Comparison of ENCODE assay signal across 8 mouse cellular contexts in genomic region chr9:106199535-106200272, GRCm38 (mm10). TPM values are rescaled to one million over a fixed set of nuclear protein-coding genes. Genes with fewer than 3 reads are reported as not detected.
DNase-seq lines count a peak whose midpoint lies in the region; ATAC-seq and TF ChIP-seq lines count a peak whose summit lies in the region.

Gene Ppm1m (minus strand): TSS chr9:106199746.

- peaks cover 14% of the 10 kb centered on the region for H3K36me3 ChIP-seq in spleen, adult 2 months (ENCODE audit: control insufficient read depth, insufficient read depth, low read length)
- H3K36me3 ChIP-seq in embryonic facial prominence, embryonic 10.5 days (replicated peaks): peaks cover 30% of the 10 kb centered on the region
- H3K36me3 ChIP-seq in limb, embryonic 13.5 days: peaks cover 26% of the 10 kb centered on the region
- H3K36me3 ChIP-seq in splenic B cell, adult 2 months (ENCODE audit: control insufficient read depth, insufficient read depth, low read length, poor library complexity, severe bottlenecking): no peaks in the 10 kb centered on the region; the same call in none of the 2 replicates

- peak within 1 kb of the TSS; percentile 73 for H3K4me3 ChIP-seq in spleen, adult 2 months (ENCODE audit: extremely low read depth, insufficient read depth, insufficient read length)
- H3K4me3 ChIP-seq in embryonic facial prominence, embryonic 10.5 days: peak within 1 kb of the TSS; percentile 84
- H3K4me3 ChIP-seq in limb, embryonic 13.5 days: peak within 1 kb of the TSS; percentile 66

- no peak for DNase-seq in spleen, adult 2 months (ENCODE audit: low read depth in 1 of 2, low spot score in 2 of 2)
- DNase-seq in spleen, postnatal 14 days (ENCODE audit: low spot score in 2 of 2): no peak
- DNase-seq in embryonic facial prominence, embryonic 10.5 days (ENCODE audit: low spot score): no peak
- no peak for DNase-seq in heart, postnatal 25 days (ENCODE audit: low spot score)
- peak; percentile 40 for DNase-seq in splenic B cell, adult 2 months (ENCODE audit: low read depth, low spot score)
- DNase-seq in thymus, postnatal 4 days: no peak
- DNase-seq in adipocyte (ENCODE audit: low spot score): no peak

- TF ChIP-seq CTCF in spleen, adult 2 months (IDR thresholded peaks at IDR 0.05; ENCODE audit: extremely low read depth, insufficient read depth, insufficient read length, insufficient replicate concordance): no peak

- 51% methylated on average over 18 of the region's 18 CpGs for WGBS in spleen, adult 2 months
- WGBS in embryonic facial prominence, embryonic 10.5 days: 37% methylated on average over 18 of the region's 18 CpGs
- WGBS in limb, embryonic 13.5 days: 48% methylated on average over 18 of the region's 18 CpGs

- peak within 1 kb of the TSS; percentile 80 for H3K27ac ChIP-seq in spleen, adult 2 months (ENCODE audit: insufficient read depth, low read length)
- H3K27ac ChIP-seq in embryonic facial prominence, embryonic 10.5 days (replicated peaks): peak within 1 kb of the TSS; percentile 88
- H3K27ac ChIP-seq in limb, embryonic 13.5 days: peak within 1 kb of the TSS; percentile 48; the same call in 1 of the 2 replicates

- peaks cover 35% of the 10 kb centered on the region for H3K4me1 ChIP-seq in spleen, adult 2 months (ENCODE audit: control insufficient read depth, insufficient read depth, insufficient read length)
- H3K4me1 ChIP-seq in embryonic facial prominence, embryonic 10.5 days: peaks cover 50% of the 10 kb centered on the region
- peaks cover 42% of the 10 kb centered on the region for H3K4me1 ChIP-seq in limb, embryonic 13.5 days

- TF ChIP-seq POLR2A in spleen, adult 2 months (IDR thresholded peaks at IDR 0.05; ENCODE audit: low read depth, low read length): no peak

- H3K9ac ChIP-seq in limb, embryonic 13.5 days: peak within 1 kb of the TSS; percentile 80

- H3K9me3 ChIP-seq in embryonic facial prominence, embryonic 10.5 days: no peaks in the 10 kb centered on the region
- H3K9me3 ChIP-seq in limb, embryonic 13.5 days: no peaks in the 10 kb centered on the region

- no peak for ATAC-seq in limb, embryonic 13.5 days (ENCODE audit: low FRiP score, low read depth)

- intact Hi-C loops in heart, postnatal 25 days (cut with DNase I): loop anchor here (2.0 kb wide), 1 partner anchor 29 kb away; the partner anchor contains the start of gene Wdr82

- no peaks in the 10 kb centered on the region for H3K27me3 ChIP-seq in spleen, adult 2 months (ENCODE audit: control insufficient read depth, insufficient read depth, low read length)
- H3K27me3 ChIP-seq in embryonic facial prominence, embryonic 10.5 days (replicated peaks; ENCODE audit: low read depth, poor library complexity, severe bottlenecking): 0 out of 2 replicates have a peak, but pooled peaks cover 8% of the 10 kb centered on the region
- H3K27me3 ChIP-seq in limb, embryonic 13.5 days: no peaks in the 10 kb centered on the region
- no peaks in the 10 kb centered on the region for H3K27me3 ChIP-seq in splenic B cell, adult 2 months (ENCODE audit: control insufficient read depth, insufficient read depth, low read length, poor library complexity, severe bottlenecking)

- peak within 1 kb of the TSS; percentile 66 for H3K4me2 ChIP-seq in limb, embryonic 13.5 days (replicated peaks)

RNA-seq across cellular contexts. Expression of gene Ppm1m, which starts in this region (rescaled TPM):
- 87.4 and 95.8 TPM in 2 replicates for polyA plus RNA-seq in spleen, adult 2 months (2012; rRNA removed)
- 50.2 and 54.1 TPM in 2 replicates for polyA plus RNA-seq in embryonic facial prominence, embryonic 10.5 days (2016; fragmentation: Nextera tagmentation; extraction: Ambion mirVana)
- total RNA-seq in heart, postnatal 25 days (2021): 10 to 100 TPM; 10.0 to 12.2 TPM
- 57.0 and 57.7 TPM in 2 replicates for polyA plus RNA-seq in limb, embryonic 13.5 days (2015; fragmentation: Nextera tagmentation; extraction: Ambion mirVana)
